Mouse (Mus musculus): ENCODE data around the gene Gm20388. TPM values are rescaled to one million over a fixed set of nuclear protein-coding genes. Genes with fewer than 3 reads are reported as not detected.
"Not testable (repeated sequence)": the region's sequence is repeated elsewhere in the genome, so short reads cannot be mapped to it uniquely, and the experiment has no call there.

Gene Gm20388
- total RNA-seq, 2 experiments from 2014 or later: 10.3 to 10.6 TPM

- intact Hi-C loops (cut with DNase I): no loop called here
- DNase-seq (ENCODE audit: low spot score in 2 of 2): no peak
These were observed 1532.7 kb downstream of the Gm20388 start for GRCm38 (mm10) chr8:121443361-121443760.

DNA sequence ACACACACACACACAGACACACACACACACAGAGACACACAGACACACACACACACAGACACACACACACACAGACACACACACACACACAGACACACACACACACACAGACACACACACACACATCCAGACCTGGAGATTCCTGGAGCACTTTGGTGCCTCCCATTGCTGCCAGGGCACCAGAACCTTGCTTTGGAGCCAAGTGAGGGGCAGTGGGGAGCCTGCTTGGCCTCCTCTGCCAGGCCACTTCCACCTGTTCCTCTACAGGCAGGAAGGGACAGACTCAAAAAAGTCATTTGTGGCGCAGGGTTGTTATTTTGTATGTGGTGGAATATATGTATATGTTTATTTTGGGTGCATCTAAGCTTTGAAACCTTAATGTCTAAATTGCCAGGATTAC, 1533.9 kb downstream of the Gm20388 start:
- intact Hi-C loops (cut with DNase I); DNase-seq (ENCODE audit: low spot score in 2 of 2): not testable (repeated sequence)

DNA sequence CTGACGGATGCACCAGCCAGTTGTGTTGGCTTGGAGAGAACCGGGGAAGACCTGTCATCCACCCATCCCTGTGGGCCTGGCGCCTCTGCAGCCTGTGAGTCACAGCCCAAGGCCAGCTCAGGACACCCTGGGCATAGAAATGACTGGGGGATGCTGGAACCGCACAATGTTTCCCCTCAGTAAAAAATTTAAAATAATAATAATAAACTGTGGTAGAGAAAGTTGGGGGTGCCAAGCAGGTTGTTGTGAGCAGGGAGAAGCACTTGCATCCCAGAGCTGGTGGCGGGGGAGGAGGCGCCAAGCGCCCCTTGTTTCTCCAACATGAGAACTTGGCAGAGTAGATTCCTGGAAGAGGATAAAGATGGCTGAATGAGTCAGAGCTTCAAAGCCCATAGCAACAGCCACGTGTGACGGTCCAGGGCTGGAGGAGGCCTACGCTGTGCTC, 1534.4 kb downstream of the Gm20388 start:
- intact Hi-C loops (cut with DNase I): no loop called here
- peak; percentile 62 to 77 for DNase-seq (ENCODE audit: low spot score in 2 of 2)

DNA sequence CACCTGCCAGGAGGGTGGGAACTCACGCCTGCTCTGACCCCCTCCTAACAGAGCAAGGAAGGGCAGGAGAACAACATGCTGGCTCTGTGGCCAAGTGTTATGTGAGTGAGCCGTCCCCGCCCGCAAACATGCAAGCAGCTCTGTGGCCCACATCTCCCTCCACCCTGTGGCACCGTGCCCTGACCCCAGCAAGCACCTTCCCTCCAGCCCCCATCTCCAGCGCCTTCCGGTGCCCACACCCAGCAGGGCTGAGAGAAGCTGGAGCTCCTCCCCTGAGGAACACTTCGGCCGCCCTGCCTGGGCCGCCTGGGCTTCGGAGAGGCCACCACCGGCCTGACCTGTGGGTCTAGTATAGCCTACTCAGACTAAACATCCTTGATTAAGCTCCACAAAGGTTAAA, 1535.5 kb downstream of the Gm20388 start:
- intact Hi-C loops (cut with DNase I): no loop called here
- no peak for DNase-seq (ENCODE audit: low spot score in 2 of 2)

DNA sequence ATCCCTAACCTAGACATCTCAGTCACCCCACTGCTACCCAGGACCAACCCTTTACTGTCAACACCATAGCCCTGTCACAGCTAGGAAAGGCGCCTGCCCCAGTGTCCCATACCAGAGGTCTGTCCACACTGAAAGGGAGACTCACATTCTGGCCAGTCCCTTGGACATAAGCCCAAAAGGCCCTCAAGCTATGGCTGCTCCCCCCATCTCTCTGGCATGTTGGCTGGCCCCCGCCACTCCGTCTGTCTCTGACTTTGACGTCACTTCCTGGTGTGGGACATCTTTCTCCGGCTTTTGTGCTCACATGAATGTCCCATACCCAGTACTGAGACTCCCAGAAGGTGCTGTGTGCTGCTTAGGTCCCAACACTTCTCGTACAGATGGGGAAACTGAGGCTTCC, 1536.2 kb downstream of the Gm20388 start:
- DNase-seq (ENCODE audit: low spot score in 2 of 2): no peak
- intact Hi-C loops (cut with DNase I): no loop called here

DNA sequence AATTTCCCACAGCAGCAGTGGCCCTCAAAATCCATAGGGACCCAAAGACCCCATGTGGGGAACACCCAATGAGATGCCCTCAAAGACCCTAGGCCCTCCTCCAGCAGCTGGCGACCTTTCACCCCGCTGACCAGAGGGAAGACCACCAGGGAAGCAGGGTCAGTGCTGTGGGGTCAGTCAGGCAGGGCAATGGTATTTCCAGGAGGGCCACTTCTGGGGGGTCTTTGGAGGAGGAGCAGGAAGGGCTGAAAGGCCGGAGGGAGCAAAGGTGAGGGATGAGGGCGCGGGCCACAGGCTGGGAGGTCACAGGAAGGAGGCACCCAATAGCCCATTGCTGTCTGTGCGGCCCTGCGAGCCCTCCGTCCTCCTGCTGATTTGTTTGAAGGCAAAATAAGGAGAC, 1539.6 kb downstream of the Gm20388 start:
- no peak for DNase-seq (ENCODE audit: low spot score in 2 of 2)
- intact Hi-C loops (cut with DNase I): no loop called here

DNA sequence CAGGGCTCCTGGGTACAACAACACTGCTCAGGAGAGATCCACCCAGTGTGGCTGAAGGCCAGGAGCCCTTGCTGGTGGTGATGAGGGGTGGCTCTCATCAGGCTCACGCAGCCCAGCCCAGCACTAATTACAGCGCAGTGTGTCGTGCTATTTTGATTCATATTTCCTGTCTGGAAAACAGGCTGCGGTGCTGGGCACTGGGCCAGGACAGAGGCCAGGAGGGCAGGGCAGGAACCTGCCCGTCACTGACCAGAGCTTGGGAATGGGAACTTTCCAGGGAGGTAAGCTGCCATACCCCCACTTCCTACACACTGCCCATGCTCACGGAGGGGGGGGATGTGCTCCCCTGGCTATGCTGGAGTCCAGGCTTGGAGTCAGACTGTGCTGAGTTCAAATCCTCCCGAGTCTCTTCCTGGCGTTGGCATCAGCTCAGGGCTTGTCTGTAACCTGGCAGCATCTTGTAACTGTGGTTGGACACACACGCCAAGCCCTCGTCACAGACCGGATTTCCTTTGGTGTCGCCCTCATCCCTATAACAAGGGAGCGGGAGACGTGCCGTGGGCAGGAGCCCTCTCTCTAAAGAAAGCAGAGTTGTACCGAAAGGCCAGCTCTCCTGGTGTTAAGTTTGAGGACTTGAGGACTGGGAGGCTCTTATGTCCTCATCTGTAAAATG, 1540.9 kb downstream of the Gm20388 start:
- no peak for DNase-seq (ENCODE audit: low spot score in 2 of 2)
- intact Hi-C loops (cut with DNase I): no loop called here

DNA sequence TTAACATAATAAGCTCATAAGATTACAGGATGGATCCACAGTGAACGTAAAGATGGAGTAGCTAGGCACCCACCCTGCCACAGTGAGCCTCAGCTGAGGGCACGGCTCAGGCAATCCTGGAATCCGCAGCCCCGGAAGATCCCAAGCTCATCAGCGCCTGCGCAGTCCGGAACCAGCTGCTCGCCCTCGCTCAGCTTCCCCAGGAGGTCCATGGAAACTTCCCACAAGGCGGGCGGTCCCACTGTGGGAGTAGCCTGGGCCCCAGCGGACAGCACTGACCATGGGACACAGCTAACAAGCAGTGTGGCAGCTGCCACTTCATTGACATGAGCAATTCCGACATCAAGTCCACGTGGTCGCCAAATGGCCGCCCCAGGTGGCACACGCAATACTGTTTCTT, 1544.1 kb downstream of the Gm20388 start:
- intact Hi-C loops (cut with DNase I): no loop called here
- no peak for DNase-seq (ENCODE audit: low spot score in 2 of 2)

GRCm38 (mm10) chr8:121461192-121461591, 1550.6 kb downstream of the Gm20388 start:
- no peak for DNase-seq (ENCODE audit: low spot score in 2 of 2)
- intact Hi-C loops (cut with DNase I): no loop called here

- intact Hi-C loops (cut with DNase I): no loop called here
- DNase-seq (ENCODE audit: low spot score in 2 of 2): no peak
These were observed 1551.5 kb downstream of the Gm20388 start for GRCm38 (mm10) chr8:121462092-121462491.

GRCm38 (mm10) chr8:121468083-121469071, 1557.7 kb downstream of the Gm20388 start:
- intact Hi-C loops (cut with DNase I): no loop called here
- no peak for DNase-seq (ENCODE audit: low spot score in 2 of 2)

DNA sequence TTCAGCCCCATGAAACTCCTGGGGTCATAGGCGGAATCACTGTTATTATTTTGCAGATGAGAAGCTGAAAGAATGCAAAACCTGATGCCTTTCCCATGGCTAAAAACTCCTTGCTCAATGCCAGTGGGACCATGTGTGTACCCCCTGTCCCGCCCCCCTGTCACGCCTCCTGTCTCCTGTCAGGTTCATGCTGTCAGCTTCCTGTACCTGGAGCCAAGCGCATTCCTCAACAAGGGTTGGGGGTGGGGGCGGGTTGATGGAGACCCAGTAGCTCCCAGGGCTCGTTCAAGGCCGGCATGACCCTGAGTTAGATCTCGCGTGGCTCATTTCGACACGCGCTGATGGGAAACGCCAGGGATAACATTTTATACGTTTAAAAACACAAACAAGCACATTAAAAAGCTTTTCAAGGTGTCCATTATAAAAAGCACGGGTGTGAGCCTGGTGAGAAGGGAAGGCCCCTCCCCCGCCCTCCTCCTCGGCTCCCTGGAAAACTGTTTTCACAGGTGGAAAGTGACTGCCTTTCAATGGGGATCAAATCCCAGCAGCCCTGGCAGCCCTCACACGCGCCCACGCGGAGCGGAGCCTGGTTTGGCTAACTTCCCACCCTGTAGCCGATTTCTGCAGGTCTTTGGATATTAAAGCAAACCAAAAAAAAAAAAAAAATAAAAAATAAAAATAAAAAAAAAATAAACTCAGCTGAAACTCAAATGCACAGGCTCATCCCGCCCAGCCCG, 1563.7 kb downstream of the Gm20388 start:
- no peak for DNase-seq (ENCODE audit: low spot score in 2 of 2)
- intact Hi-C loops (cut with DNase I): no loop called here

DNA sequence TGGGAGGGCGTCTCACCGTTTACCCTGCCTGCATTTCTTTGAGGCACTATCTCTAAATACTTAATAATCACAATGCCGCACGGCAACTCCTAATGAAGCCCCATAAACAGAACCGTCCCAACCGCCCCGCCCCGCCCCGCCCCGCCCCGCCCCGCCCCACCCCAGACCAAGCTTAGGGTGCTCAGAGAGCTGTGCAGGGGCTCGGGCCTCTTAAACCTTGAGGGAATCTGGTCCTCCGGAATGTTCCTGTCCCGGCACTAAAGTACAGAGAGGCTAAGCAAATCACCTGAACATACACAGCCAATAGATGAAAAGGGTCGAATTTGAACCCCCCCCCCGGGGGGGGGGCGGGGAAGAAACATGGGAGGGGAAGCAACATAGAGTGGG, 1564.2 kb downstream of the Gm20388 start:
- no peak for DNase-seq (ENCODE audit: low spot score in 2 of 2)
- intact Hi-C loops (cut with DNase I): no loop called here

- DNase-seq (ENCODE audit: low spot score in 2 of 2): no peak
- intact Hi-C loops (cut with DNase I): no loop called here
These were observed 1567.4 kb downstream of the Gm20388 start for GRCm38 (mm10) chr8:121477851-121478547.

DNA sequence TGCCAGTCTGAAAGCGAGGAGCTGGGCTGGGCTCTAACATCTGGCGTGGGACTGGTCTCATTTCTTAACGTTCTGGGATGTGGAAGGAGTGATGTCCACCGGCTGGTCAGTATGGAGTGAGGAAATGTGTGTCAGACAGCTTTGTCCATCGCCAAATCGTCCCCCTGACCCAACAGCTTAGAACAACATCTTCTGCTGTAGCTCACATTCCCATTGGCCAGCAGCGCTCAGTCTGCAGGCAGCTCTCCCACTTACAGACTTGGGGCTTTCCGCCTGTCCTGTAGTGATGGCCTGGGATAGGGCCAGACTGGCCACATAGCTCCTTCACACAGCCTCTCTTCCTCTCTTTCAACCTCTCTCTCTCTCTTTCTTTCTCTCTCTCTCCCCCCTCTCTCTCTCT, 1568.5 kb downstream of the Gm20388 start:
- intact Hi-C loops (cut with DNase I): no loop called here
- no peak for DNase-seq (ENCODE audit: low spot score in 2 of 2)

DNA sequence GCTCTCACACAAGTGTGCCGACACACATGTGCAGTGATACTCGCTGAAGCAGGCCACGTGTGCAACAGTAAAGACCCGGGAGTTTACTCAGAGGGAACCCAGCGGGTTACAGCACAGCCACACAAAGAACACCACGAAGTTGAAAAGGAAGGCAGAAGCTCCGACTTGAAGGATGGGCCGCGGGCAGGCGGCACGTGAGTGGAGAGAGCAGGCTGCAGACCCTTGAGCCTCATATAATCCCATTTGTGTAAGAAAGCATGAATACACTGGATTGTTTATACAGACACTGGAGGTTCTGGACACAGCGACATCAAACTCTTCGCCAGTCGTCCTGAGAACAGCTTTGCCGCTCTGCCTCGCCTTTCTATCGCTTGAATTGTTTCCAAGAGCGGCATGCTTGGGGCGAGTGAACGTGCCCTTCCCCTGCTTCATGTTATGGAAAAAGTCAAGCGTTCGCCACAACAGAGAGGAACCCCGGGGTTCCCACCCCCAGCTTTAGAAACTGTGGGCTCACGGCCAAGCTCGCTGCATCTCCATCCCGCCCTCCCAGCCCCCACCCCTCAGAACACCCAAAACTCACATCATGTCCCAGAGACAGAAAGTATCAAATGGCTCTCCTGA, 1569.9 kb downstream of the Gm20388 start:
- DNase-seq (ENCODE audit: low spot score in 2 of 2): no peak

DNA sequence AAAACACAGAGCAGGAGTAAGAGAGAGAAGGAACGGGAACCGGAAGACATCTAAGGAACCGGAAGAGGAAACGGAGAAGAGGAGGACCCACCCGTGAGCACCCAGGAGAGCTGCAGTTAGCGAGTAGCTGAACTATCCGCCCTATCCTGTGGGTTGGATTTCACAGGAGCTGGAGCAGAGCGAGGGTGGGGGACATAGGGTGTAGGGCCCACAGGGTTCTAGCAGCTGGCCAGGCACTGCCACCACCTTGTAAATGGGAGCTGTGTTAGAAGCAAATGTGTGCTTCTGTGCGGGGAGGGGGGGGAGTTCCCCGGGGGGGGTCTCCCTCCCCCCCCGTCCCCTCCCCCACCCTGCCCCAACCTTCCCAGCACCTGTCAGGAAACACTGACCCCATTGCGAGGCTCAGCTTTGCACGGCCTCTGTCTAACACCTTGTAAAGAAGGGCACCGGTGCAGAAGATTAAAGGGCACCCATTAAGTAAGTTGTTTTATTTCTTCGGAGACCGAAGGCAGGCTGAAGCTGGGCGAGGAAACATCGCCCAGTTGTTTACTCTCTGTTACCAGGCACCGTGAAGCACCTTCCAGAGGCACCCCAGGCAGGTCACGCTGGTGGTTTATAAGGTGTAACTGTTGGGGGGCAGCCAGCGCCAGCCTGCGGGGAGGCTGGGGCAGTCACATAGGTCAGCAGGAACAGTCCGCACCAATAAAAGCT, 1573.6 kb downstream of the Gm20388 start:
- DNase-seq (ENCODE audit: low spot score in 2 of 2): no peak
- intact Hi-C loops (cut with DNase I): no loop called here

More for the DNA sequence above, 1569.9 kb downstream of the Gm20388 start:
- intact Hi-C loops (cut with DNase I): no loop called here

- intact Hi-C loops (cut with DNase I): no loop called here
- DNase-seq (ENCODE audit: low spot score in 2 of 2): no peak
These were observed 1581.0 kb downstream of the Gm20388 start for GRCm38 (mm10) chr8:121491633-121492032.

GRCm38 (mm10) chr8:121497621-121498020, 1587.0 kb downstream of the Gm20388 start:
- intact Hi-C loops (cut with DNase I): no loop called here
- no peak for DNase-seq (ENCODE audit: low spot score in 2 of 2)
